ENCODE assay signal across 7 mouse cellular contexts in the genomic region with DNA sequence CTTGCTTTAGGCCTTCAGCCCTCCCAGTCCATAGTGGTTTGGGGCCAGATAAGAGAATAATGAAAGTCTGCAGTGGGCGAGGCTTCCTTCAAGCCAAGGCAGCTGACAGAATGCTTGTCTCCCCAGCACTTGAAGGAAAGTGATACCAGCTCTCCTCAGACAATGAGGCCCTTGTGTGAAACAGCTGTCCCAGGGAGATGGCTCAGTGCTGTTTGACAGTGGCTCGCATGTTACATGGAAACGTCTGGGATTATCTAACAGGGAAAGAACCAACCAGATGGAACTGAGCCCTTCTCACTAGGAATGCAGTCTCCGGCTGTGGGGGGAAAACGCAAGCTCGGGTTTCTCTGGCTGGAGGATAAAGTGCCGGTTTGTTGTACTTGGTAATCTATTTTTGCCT. TPM values are rescaled to one million over a fixed set of nuclear protein-coding genes. Genes with fewer than 3 reads are reported as not detected.
A peak's percentile ranks its signal among the peaks of the same experiment; 100 is the strongest.
DNase-seq lines count a peak whose midpoint lies in the region; ATAC-seq lines count a peak whose summit lies in the region.

No protein-coding gene starts in this region.

- ATAC-seq in intestine, embryonic 16.5 days = peak; percentile 85
- ATAC-seq in midbrain, embryonic 14.5 days (ENCODE audit: low FRiP score, low TSS enrichment) = peak; percentile 67; the same call in 1 of the 2 replicates
- no peak for ATAC-seq in monocyte, adult 5-6 weeks (replicated peaks; ENCODE audit: insufficient number of reproducible peaks, low FRiP score, low TSS enrichment, poor library complexity, severe bottlenecking)

- no peaks in the 10 kb centered on the region for H3K9me3 ChIP-seq in intestine, embryonic 16.5 days (ENCODE audit: control insufficient read depth, low read length)
- no peaks in the 10 kb centered on the region for H3K9me3 ChIP-seq in midbrain, embryonic 14.5 days (ENCODE audit: control insufficient read depth, low read length)

- peaks cover 11% of the 10 kb centered on the region; the same call in 1 of the 2 replicates for H3K4me1 ChIP-seq in intestine, embryonic 16.5 days (ENCODE audit: control insufficient read depth, insufficient read depth, low read length)
- H3K4me1 ChIP-seq in midbrain, embryonic 14.5 days (ENCODE audit: control insufficient read depth, insufficient read depth, low read length) = peaks cover 3% of the 10 kb centered on the region; the same call in 1 of the 2 replicates

- no peaks in the 10 kb centered on the region for H3K27me3 ChIP-seq in intestine, embryonic 16.5 days (replicated peaks; ENCODE audit: control insufficient read depth, insufficient read depth, low read length)
- H3K27me3 ChIP-seq in midbrain, embryonic 14.5 days (ENCODE audit: control insufficient read depth, insufficient read depth, low read length) = no peaks in the 10 kb centered on the region

- no peak overlapping the region for H3K4me3 ChIP-seq in intestine, embryonic 16.5 days (ENCODE audit: low read length)
- H3K4me3 ChIP-seq in midbrain, embryonic 14.5 days (replicated peaks; ENCODE audit: low read depth, low read length) = no peak overlapping the region

- peak overlapping the region; percentile 26; the same call in 1 of the 2 replicates for H3K4me2 ChIP-seq in intestine, embryonic 16.5 days (ENCODE audit: low read depth, low read length)
- H3K4me2 ChIP-seq in midbrain, embryonic 14.5 days (ENCODE audit: low read length) = no peak overlapping the region

- no peak overlapping the region for H3K9ac ChIP-seq in intestine, embryonic 16.5 days (ENCODE audit: low read depth, low read length)
- no peak overlapping the region for H3K9ac ChIP-seq in midbrain, embryonic 14.5 days (replicated peaks; ENCODE audit: low read length)

- WGBS in intestine, embryonic 16.5 days = 7% methylated on average over 7 of the region's 7 CpGs
- 1% methylated on average over 7 of the region's 7 CpGs for WGBS in midbrain, embryonic 14.5 days

- H3K36me3 ChIP-seq in intestine, embryonic 16.5 days (ENCODE audit: control insufficient read depth, insufficient read depth, low read length) = no peaks in the 10 kb centered on the region
- no peaks in the 10 kb centered on the region for H3K36me3 ChIP-seq in midbrain, embryonic 14.5 days (ENCODE audit: control insufficient read depth, insufficient read depth, low read length)

- H3K27ac ChIP-seq in intestine, embryonic 16.5 days (ENCODE audit: low read length) = 0 out of 2 replicates have a peak overlapping the region, but pooled peaks have one; percentile 16
- H3K27ac ChIP-seq in midbrain, embryonic 14.5 days (replicated peaks; ENCODE audit: low read depth, low read length) = peak overlapping the region; percentile 65

- DNase-seq in MN1 (ENCODE audit: low spot score) = peak; percentile 59
- peak; percentile 82 for DNase-seq in embryo, embryonic 10 days (ENCODE audit: low spot score)
- DNase-seq in heart, adult 11 months = peak; percentile 96
- DNase-seq in midbrain, embryonic 14.5 days = peak; percentile 59
- DNase-seq in ovary, postnatal 14 days (ENCODE audit: low spot score) = no peak

RNA-seq across cellular contexts. Expression of a gene that starts 59.1 kb away (rescaled TPM):
- polyA plus RNA-seq in intestine, embryonic 16.5 days (2015; fragmentation: Nextera tagmentation; extraction: Ambion mirVana) = 43.0 and 43.5 TPM in 2 replicates
- polyA plus RNA-seq in midbrain, embryonic 14.5 days (2014; fragmentation: Nextera tagmentation; extraction: Ambion mirVana) = 9.8 and 16.5 TPM in 2 replicates
- total RNA-seq in monocyte, adult 5-6 weeks (2017) = 79.7 to 125 TPM (median 111 TPM) in 3 replicates
